Mouse (Mus musculus) liver, embryonic 14.5 days (tissue): ENCODE results near the gene Gfer.

Source experiments
- CTCF ChIP-seq: IDR thresholded peaks from 2 replicates; pipeline ENCODE4 v1.5.1; 2016; ENCODE audit warnings: antibody characterized with exemption, low read depth, control low read depth
- EP300 ChIP-seq: IDR thresholded peaks from 2 replicates; pipeline ENCODE4 v1.6.1; 2016; ENCODE audit warnings: antibody characterized with exemption, low read depth

- TF ChIP-seq CTCF (no peak), EP300 (no peak)
Measured at GRCm38 (mm10) chr17:24707801-24708425, 12.0 kb upstream of the Gfer start.
